Mouse (Mus musculus) liver, embryonic 11.5 days (tissue): ENCODE measurements around the gene Cldnd2. TPM values are rescaled to one million over a fixed set of nuclear protein-coding genes. Genes with fewer than 3 reads are reported as not detected.
A peak's percentile ranks its signal among the peaks of the same experiment; 100 is the strongest.

ENCODE experiments used
- ATAC-seq: fragments of 200-750 bp; cut with Nextera tagmentation; replicated peaks from 2 replicates; pipeline ENCODE4 v1.8.0; 2017; ENCODE audit warnings: moderate number of reproducible peaks, mild to moderate bottlenecking, moderate TSS enrichment, moderate library complexity; ENCODE audit not compliant: low FRiP score
- DNase-seq: peaks from one replicate; pipeline ENCODE4 v3.0.0-alpha.2; 2017; ENCODE audit warnings: low spot score
- H3K27ac ChIP-seq: fragments of 300-500 bp; sonication (generic); 2 replicates; pipeline ENCODE4 v1.5.1; 2014; ENCODE audit warnings: mild to moderate bottlenecking, low read depth, low read length, control low read depth
- H3K27me3 ChIP-seq: fragments of 300-500 bp; sonication (generic); replicated peaks from 2 replicates; pipeline ENCODE4 v1.6.1; 2014; ENCODE audit warnings: low read length, mixed read lengths; ENCODE audit not compliant: control insufficient read depth, insufficient read depth
- H3K36me3 ChIP-seq: fragments of 300-500 bp; sonication (generic); 2 replicates; pipeline ENCODE4 v1.6.1; 2014; ENCODE audit warnings: mild to moderate bottlenecking, low read length, moderate library complexity, mixed read lengths; ENCODE audit not compliant: control insufficient read depth, insufficient read depth
- H3K4me1 ChIP-seq: fragments of 300-500 bp; sonication (generic); replicated peaks from 2 replicates; pipeline ENCODE4 v1.6.1; 2014; ENCODE audit warnings: low read length, mixed read lengths; ENCODE audit not compliant: control insufficient read depth, insufficient read depth
- H3K4me2 ChIP-seq: fragments of 300-500 bp; sonication (generic); 2 replicates; pipeline ENCODE4 v1.6.1; 2014; ENCODE audit warnings: mild to moderate bottlenecking, control low read depth, moderate library complexity
- H3K4me3 ChIP-seq: fragments of 300-500 bp; sonication (generic); 2 replicates; pipeline ENCODE4 v1.5.1; 2014; ENCODE audit warnings: low read depth, low read length, control low read depth
- H3K9ac ChIP-seq: fragments of 300-500 bp; sonication (generic); 2 replicates; pipeline ENCODE4 v1.6.1; 2014; ENCODE audit warnings: low read depth, low read length, control low read depth
- H3K9me3 ChIP-seq: fragments of 300-500 bp; sonication (generic); 2 replicates; pipeline ENCODE4 v1.6.1; 2016; ENCODE audit warnings: low read length, inconsistent platforms, mixed read lengths; ENCODE audit not compliant: control insufficient read depth
- WGBS: fragments of 180-500 bp; shearing (Covaris S2); extraction: QIAGEN DNeasy Blood & Tissue Kit; methylation state at CpG from one replicate; pipeline ENCODE4 v1.1.7; 2014; 5-methylcytosine and 5-hydroxymethylcytosine counted together
- polyA plus RNA-seq: library from polyadenylated mRNA; unstranded; fragments of >200 nt; fragmentation: Nextera tagmentation; extraction: Ambion mirVana; gene quantifications from 2 replicates; pipeline ENCODE4 v1.2.1, GENCODE M21; 2014

Cldnd2 gene
- polyA plus RNA-seq, 1 experiment from 2014 or later, result not detected

DNA sequence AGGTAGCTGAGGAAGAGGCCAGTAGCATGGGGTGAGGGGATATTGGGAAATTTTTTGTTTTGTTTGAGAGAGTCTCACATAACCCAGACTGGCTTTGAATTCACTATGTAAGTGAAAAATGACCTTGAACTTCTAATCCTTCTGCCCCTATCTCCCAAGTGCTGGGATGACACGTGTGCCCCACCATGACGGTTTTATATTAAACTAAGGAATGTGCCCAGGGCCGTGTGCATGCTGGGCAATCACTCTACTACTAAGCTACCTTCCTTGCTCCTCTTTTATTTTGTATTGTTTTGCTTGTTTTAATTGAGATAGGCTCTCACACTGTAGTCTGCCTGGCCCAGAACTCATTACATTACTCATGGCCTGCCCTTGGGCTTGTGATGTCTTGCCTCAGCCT, 489 bp downstream of the Cldnd2 start:
- Histone ChIP-seq H3K27me3 (no peaks in the 10 kb centered on the region), H3K4me3 (no peak overlapping the region), H3K4me1 (peaks cover 23% of the 10 kb centered on the region), H3K4me2 (no peak overlapping the region), H3K9me3 (no peaks in the 10 kb centered on the region), H3K27ac (no peak overlapping the region), H3K36me3 (no peaks in the 10 kb centered on the region), H3K9ac (no peak overlapping the region)
- DNase-seq (no peak), ATAC-seq (no peak)
- 75% methylated on average over 3 of the region's 3 CpGs for WGBS

GRCm38 (mm10) chr7:43442684-43443083, 2.1 kb downstream of the Cldnd2 start:
- WGBS, result 10% methylated on average over 9 of the region's 9 CpGs
- Histone ChIP-seq H3K27me3 (no peaks in the 10 kb centered on the region), H3K9me3 (no peaks in the 10 kb centered on the region), H3K4me3 (peak overlapping the region; percentile 68), H3K9ac (peak overlapping the region; percentile 75), H3K4me2 (peak overlapping the region; percentile 98), H3K27ac (peak overlapping the region; percentile 92), H3K36me3 (no peaks in the 10 kb centered on the region), H3K4me1 (peaks cover 30% of the 10 kb centered on the region)
- ATAC-seq, result no peak
- DNase-seq, result no peak

DNA sequence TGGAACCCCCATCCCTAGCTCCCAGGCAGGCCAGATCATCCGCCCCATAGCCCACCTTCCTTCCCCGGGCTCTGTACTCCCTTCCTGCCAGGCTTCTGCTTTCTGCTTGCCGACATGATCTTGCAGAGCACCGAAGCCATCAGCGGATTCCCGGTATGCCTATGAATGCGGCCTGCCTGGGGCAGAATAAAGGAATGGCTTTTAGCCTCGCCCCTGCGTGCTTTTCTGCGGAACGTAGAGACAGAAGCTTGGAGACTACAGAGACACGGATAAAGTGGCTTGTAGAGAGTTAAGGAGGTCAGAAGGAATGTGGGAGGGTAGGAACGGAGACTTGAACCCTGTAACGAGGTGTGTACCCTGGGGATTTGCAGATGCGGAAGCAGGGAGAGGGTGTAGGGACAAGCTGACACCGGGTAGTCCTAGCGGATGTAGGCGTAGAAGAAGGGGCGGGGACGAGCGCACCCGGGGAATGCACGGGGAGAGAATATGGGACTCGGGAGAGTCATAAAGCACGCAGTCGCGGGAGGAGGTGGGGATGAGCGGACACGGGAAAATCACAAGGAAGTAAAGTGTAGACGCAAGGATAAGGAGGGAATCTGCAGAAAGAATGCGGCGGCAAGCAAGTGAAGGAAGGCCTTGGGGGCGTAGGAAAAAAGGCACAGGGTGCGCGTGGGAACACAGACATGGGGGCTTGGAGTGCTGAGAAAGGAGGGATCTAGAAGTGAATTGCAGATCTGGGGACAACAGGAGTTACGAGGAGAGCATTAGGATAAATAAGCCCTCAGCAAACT, 2.7 kb downstream of the Cldnd2 start:
- DNase-seq (peak; percentile 82), ATAC-seq (peak; percentile 87)
- Histone ChIP-seq H3K27ac (peak overlapping the region; percentile 92), H3K4me1 (peaks cover 30% of the 10 kb centered on the region), H3K9me3 (no peaks in the 10 kb centered on the region), H3K9ac (peak overlapping the region; percentile 75), H3K27me3 (no peaks in the 10 kb centered on the region), H3K4me2 (peak overlapping the region; percentile 98), H3K4me3 (peak overlapping the region; percentile 68), H3K36me3 (no peaks in the 10 kb centered on the region)
- under 1% methylated on average over 36 of the region's 36 CpGs for WGBS

GRCm38 (mm10) chr7:43443917-43444293, 3.3 kb downstream of the Cldnd2 start, which contains the start of the genes Etfb and Gm45233:
TSS of gene Etfb (plus strand) at chr7:43444083.
TSS of gene Gm45233 (plus strand) at chr7:43444128.
- H3K9me3 ChIP-seq, result no peaks in the 10 kb centered on the region
- H3K27ac ChIP-seq, result peak within 1 kb of the TSS; percentile 92
- peak within 1 kb of the TSS; percentile 68 for H3K4me3 ChIP-seq
- H3K9ac ChIP-seq, result peak within 1 kb of the TSS; percentile 75
- H3K36me3 ChIP-seq, result no peaks in the 10 kb centered on the region
- ATAC-seq, result peak; percentile 96
- H3K27me3 ChIP-seq, result no peaks in the 10 kb centered on the region
- under 1% methylated on average over 27 of the region's 27 CpGs for WGBS
- H3K4me2 ChIP-seq, result peak within 1 kb of the TSS; percentile 98
- peaks cover 32% of the 10 kb centered on the region for H3K4me1 ChIP-seq
- DNase-seq, result peak; percentile 91

GRCm38 (mm10) chr7:43447801-43448200, 7.2 kb downstream of the Cldnd2 start:
- Histone ChIP-seq H3K36me3 (no peaks in the 10 kb centered on the region; the same call in 1 of the 2 replicates), H3K9me3 (no peaks in the 10 kb centered on the region), H3K4me3 (no peak overlapping the region), H3K27me3 (no peaks in the 10 kb centered on the region), H3K4me2 (no peak overlapping the region), H3K4me1 (peaks cover 31% of the 10 kb centered on the region), H3K27ac (no peak overlapping the region), H3K9ac (no peak overlapping the region)
- ATAC-seq, result no peak
- no peak for DNase-seq
- WGBS, result 76% methylated on average over 4 of the region's 4 CpGs

- Histone ChIP-seq H3K9ac (no peak overlapping the region), H3K4me2 (no peak overlapping the region), H3K36me3 (peaks cover 4% of the 10 kb centered on the region; the same call in 1 of the 2 replicates), H3K4me3 (no peak overlapping the region), H3K27ac (no peak overlapping the region), H3K9me3 (no peaks in the 10 kb centered on the region), H3K27me3 (no peaks in the 10 kb centered on the region), H3K4me1 (peaks cover 29% of the 10 kb centered on the region)
- whole genome bisulfite sequencing, result 93% methylated on average over 2 of the region's 3 CpGs
- no peak for DNase-seq
- no peak for ATAC-seq
Measured at GRCm38 (mm10) chr7:43448246-43448645, 7.7 kb downstream of the Cldnd2 start.

DNA sequence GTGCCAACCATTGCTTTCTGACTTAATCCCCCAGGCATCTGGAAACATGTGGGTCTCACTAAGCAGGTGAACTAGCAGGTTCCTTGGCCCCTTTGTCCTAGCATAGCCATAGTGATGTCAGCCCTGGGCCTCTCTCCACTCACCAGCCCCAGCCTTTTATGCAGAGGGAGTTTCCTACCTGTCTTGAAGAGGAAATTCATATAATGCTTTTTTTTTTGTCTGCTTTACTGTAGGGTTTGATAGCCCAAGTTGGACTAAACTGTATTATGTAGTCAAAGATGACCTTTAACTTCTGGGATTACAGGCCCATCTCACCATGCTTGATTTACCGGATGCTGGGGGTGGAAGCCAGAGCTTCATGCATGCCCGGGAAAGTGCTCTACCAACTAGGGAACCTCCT, 9.2 kb downstream of the Cldnd2 start:
- DNase-seq (no peak), ATAC-seq (no peak)
- Histone ChIP-seq H3K4me1 (peaks cover 23% of the 10 kb centered on the region), H3K9ac (no peak overlapping the region), H3K4me3 (no peak overlapping the region), H3K27ac (no peak overlapping the region), H3K27me3 (no peaks in the 10 kb centered on the region), H3K36me3 (peaks cover 14% of the 10 kb centered on the region; the same call in 1 of the 2 replicates), H3K9me3 (no peaks in the 10 kb centered on the region), H3K4me2 (no peak overlapping the region)
- 91% methylated on average over 2 of the region's 2 CpGs for WGBS

- Histone ChIP-seq H3K4me2 (no peak overlapping the region), H3K9ac (no peak overlapping the region), H3K9me3 (no peaks in the 10 kb centered on the region), H3K4me1 (peaks cover 11% of the 10 kb centered on the region), H3K36me3 (peaks cover 22% of the 10 kb centered on the region), H3K27me3 (no peaks in the 10 kb centered on the region), H3K4me3 (no peak overlapping the region), H3K27ac (no peak overlapping the region)
- WGBS, result 94% methylated on average over 11 of the region's 11 CpGs
- ATAC-seq (no peak), DNase-seq (no peak)
Measured at GRCm38 (mm10) chr7:43451726-43452125, 11.1 kb downstream of the Cldnd2 start.

GRCm38 (mm10) chr7:43452609-43453008, 12.0 kb downstream of the Cldnd2 start:
- Histone ChIP-seq H3K27ac (no peak overlapping the region), H3K4me2 (no peak overlapping the region), H3K9ac (no peak overlapping the region), H3K27me3 (no peaks in the 10 kb centered on the region), H3K9me3 (no peaks in the 10 kb centered on the region), H3K4me1 (peaks cover 7% of the 10 kb centered on the region), H3K36me3 (peaks cover 29% of the 10 kb centered on the region), H3K4me3 (no peak overlapping the region)
- WGBS, result 37% methylated on average over 4 of the region's 4 CpGs
- ATAC-seq (peak; percentile 61), DNase-seq (no peak)
